Mouse (Mus musculus): ENCODE measurements around the gene Olfr60. TPM values are rescaled to one million over a fixed set of nuclear protein-coding genes. Genes with fewer than 3 reads are reported as not detected.

The Olfr60 gene
- polyA plus RNA-seq (2014; fragmentation: Nextera tagmentation; extraction: Ambion mirVana), result not detected in 2 replicates

DNA sequence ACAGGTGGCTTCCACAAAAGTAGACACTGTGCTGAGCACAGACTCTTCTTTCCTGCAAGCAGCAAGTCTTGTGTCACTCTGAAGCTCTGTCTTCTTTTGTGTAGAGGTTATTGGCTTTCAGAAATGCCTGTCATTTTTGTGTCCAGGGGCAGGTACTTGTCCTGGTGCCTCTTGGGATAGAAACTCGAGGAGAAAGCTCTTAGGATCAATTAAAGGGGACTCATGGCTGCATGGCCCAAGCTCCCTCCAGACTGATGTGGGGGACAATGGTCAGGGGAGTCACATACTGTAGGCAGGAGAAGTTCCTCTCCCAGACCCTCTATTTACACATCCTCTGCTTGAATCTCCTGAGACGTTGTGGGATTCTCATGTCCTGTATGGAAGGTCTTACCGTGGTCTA, at the start of gene Olfr60:
Gene Olfr60 (minus strand): TSS at position 101 of the 400 bp plus-strand sequence.
- no peaks in the 10 kb centered on the region for H3K4me1 ChIP-seq (ENCODE audit: insufficient read depth)
- no peaks in the 10 kb centered on the region for H3K36me3 ChIP-seq (ENCODE audit: insufficient read depth)
- H3K9me3 ChIP-seq (ENCODE audit: low read depth, low read length), result no peaks in the 10 kb centered on the region
- 64% methylated on average over 3 of the region's 3 CpGs for WGBS
- H3K9ac ChIP-seq, result no peak within 1 kb of the TSS
- DNase-seq, result no peak
- no peak within 1 kb of the TSS for H3K4me3 ChIP-seq (ENCODE audit: low read depth, low read length)
- TF ChIP-seq CTCF (IDR thresholded peaks at IDR 0.05; ENCODE audit: low read depth), result no peak
- no peak within 1 kb of the TSS for H3K27ac ChIP-seq (ENCODE audit: low read depth)
- H3K4me2 ChIP-seq, result no peak within 1 kb of the TSS
- H3K27me3 ChIP-seq (ENCODE audit: insufficient read depth, low read length), result no peaks in the 10 kb centered on the region
- no peak for ATAC-seq (ENCODE audit: insufficient read depth)

DNA sequence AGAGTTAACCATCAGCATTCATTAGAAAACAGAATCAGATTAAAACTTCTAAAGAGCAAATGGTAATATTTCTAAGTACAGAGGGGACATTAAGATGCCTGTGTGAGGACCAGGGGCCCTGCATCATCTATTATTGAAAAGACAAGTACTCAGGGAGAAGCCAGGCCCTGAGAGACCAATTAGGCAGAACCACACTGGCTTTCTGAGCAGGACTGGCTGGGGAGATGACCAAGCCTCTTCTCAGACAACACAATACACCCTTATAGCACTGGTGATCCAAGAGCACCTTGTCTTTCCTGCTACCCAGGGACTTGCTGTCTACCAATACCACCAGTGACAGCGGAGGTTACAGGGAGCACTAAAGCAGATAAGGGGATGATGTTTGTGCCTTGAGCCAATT, 41.3 kb upstream of the Olfr60 start, which contains the start of gene Olfr531:
Gene Olfr531 (minus strand): TSS at position 101 of the 400 bp plus-strand sequence.
- WGBS, result 78% methylated on average over 1 of the region's 1 CpGs
- ATAC-seq (ENCODE audit: insufficient read depth) (no peak), DNase-seq (no peak)
- H3K27me3 ChIP-seq (ENCODE audit: insufficient read depth, low read length), result no peaks in the 10 kb centered on the region
- no peak for TF ChIP-seq CTCF (IDR thresholded peaks at IDR 0.05; ENCODE audit: low read depth)
- H3K36me3 ChIP-seq (ENCODE audit: insufficient read depth), result no peaks in the 10 kb centered on the region
- H3K4me1 ChIP-seq (ENCODE audit: insufficient read depth), result no peaks in the 10 kb centered on the region
- H3K4me3 ChIP-seq (ENCODE audit: low read depth, low read length), result no peak within 1 kb of the TSS
- no peak within 1 kb of the TSS for H3K9ac ChIP-seq
- H3K4me2 ChIP-seq, result no peak within 1 kb of the TSS
- no peaks in the 10 kb centered on the region for H3K9me3 ChIP-seq (ENCODE audit: low read depth, low read length)
- no peak within 1 kb of the TSS for H3K27ac ChIP-seq (ENCODE audit: low read depth)

DNA sequence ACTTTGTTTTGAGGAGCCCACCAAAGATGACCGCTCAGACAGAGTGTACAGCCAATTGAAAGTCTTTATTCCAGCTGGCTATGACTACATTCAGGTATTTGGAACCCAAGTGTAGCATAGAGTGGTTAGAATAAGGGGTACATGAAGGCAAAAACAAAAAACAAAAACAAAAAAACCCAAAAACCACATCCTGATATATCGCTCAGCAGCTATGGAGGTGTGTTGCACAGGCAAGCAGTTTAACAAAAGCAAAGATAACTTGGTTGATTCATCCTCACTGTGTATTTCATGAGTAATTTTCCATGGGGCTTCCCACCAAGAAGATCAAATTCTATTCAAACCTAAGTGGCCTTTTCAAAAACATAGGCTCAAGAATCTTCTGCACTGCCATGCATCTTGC, 15.4 kb upstream of the Olfr60 start:
- H3K4me2 ChIP-seq, result no peak overlapping the region
- no peak overlapping the region for H3K9ac ChIP-seq
- no peaks in the 10 kb centered on the region for H3K9me3 ChIP-seq (ENCODE audit: low read depth, low read length)
- no peak for TF ChIP-seq CTCF (IDR thresholded peaks at IDR 0.05; ENCODE audit: low read depth)
- DNase-seq, result no peak
- no peaks in the 10 kb centered on the region for H3K4me1 ChIP-seq (ENCODE audit: insufficient read depth)
- H3K27ac ChIP-seq (ENCODE audit: low read depth), result no peak overlapping the region
- no peaks in the 10 kb centered on the region for H3K36me3 ChIP-seq (ENCODE audit: insufficient read depth)
- no peaks in the 10 kb centered on the region for H3K27me3 ChIP-seq (ENCODE audit: insufficient read depth, low read length)
- WGBS, result 96% methylated on average over 2 of the region's 2 CpGs
- H3K4me3 ChIP-seq (ENCODE audit: low read depth, low read length), result no peak overlapping the region
- ATAC-seq (ENCODE audit: insufficient read depth), result no peak

DNA sequence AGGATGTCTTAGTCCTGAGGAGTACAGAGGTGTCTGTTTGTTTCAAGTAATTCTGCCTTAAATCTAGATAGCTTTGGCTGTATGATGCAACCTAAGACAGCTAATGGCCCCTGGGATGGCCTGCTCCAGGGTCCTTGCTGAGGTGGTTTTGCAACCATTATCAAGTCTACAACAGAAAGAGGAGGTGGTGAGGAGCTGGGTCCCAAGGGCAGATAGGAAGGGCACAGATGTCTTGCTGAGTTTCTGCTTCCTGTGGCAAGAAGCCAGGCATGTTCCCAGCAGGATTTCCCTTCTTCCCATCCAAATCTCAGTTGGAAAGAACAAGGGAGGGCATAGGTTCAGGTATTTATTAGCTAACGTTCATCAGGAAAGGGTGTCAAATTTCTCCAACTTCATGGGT, 14.8 kb upstream of the Olfr60 start, which contains the start of gene Olfr530:
Gene Olfr530 (minus strand): TSS at position 101 of the 400 bp plus-strand sequence.
- no peaks in the 10 kb centered on the region for H3K36me3 ChIP-seq (ENCODE audit: insufficient read depth)
- WGBS, result 38% methylated on average over 1 of the region's 1 CpGs
- H3K4me1 ChIP-seq (ENCODE audit: insufficient read depth), result no peaks in the 10 kb centered on the region
- no peak for ATAC-seq (ENCODE audit: insufficient read depth)
- TF ChIP-seq CTCF (IDR thresholded peaks at IDR 0.05; ENCODE audit: low read depth), result no peak
- no peak within 1 kb of the TSS for H3K4me3 ChIP-seq (ENCODE audit: low read depth, low read length)
- no peaks in the 10 kb centered on the region for H3K9me3 ChIP-seq (ENCODE audit: low read depth, low read length)
- no peak within 1 kb of the TSS for H3K9ac ChIP-seq
- DNase-seq, result no peak
- no peak within 1 kb of the TSS for H3K27ac ChIP-seq (ENCODE audit: low read depth)
- H3K27me3 ChIP-seq (ENCODE audit: insufficient read depth, low read length), result no peaks in the 10 kb centered on the region
- H3K4me2 ChIP-seq, result no peak within 1 kb of the TSS

DNA sequence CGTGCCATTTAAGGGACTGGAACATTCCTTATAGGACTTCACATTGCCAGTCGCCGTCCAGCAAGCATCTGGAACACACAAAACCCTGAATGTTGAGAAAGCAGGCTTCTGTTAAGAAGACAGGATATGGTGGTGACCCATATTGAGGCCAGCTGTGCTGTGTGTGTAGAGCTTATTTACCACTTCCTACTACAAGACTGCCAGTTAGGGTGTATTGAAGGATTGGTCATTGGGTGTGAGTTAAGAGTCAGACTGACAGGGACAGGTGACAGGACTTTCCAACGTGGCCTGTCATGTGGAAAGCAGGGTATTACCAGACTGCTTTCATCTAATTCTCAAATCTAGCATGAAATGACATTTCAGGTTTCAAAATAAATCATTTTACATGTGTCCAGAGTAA, 12.8 kb upstream of the Olfr60 start:
- ATAC-seq (ENCODE audit: insufficient read depth) (no peak), DNase-seq (no peak)
- H3K27ac ChIP-seq (ENCODE audit: low read depth), result no peak overlapping the region
- H3K36me3 ChIP-seq (ENCODE audit: insufficient read depth), result no peaks in the 10 kb centered on the region
- WGBS, result 67% methylated on average over 4 of the region's 4 CpGs
- H3K9me3 ChIP-seq (ENCODE audit: low read depth, low read length), result no peaks in the 10 kb centered on the region
- no peak overlapping the region for H3K4me2 ChIP-seq
- no peaks in the 10 kb centered on the region for H3K27me3 ChIP-seq (ENCODE audit: insufficient read depth, low read length)
- TF ChIP-seq CTCF (IDR thresholded peaks at IDR 0.05; ENCODE audit: low read depth), result no peak
- no peaks in the 10 kb centered on the region for H3K4me1 ChIP-seq (ENCODE audit: insufficient read depth)
- H3K4me3 ChIP-seq (ENCODE audit: low read depth, low read length), result no peak overlapping the region
- no peak overlapping the region for H3K9ac ChIP-seq

DNA sequence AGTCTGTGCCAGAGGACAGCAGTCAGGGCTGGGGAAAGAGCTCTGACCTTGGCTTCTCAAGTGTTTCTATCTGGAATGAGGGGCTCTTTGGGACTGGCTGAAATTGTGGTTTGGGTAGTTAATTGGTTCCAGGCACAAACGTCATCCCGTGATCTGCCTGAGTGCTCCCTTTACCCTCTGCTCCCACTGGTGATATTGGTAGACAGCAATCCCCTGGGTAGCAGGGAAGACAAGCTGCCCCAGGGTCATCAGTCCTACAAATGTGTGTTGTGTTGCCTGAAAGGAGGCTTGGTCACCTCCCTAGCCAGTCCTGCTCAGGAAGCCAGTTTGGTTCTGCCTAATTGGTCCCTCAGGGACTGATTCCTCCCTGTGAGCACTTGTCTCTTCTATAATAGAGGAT, 27.8 kb downstream of the Olfr60 start, which contains the start of gene Olfr527:
Gene Olfr527 (plus strand): TSS at position 301 of the 400 bp plus-strand sequence.
- H3K9me3 ChIP-seq (ENCODE audit: low read depth, low read length), result no peaks in the 10 kb centered on the region
- WGBS, result 79% methylated on average over 2 of the region's 2 CpGs
- H3K9ac ChIP-seq, result no peak within 1 kb of the TSS
- ATAC-seq (ENCODE audit: insufficient read depth), result no peak
- DNase-seq, result no peak
- no peak within 1 kb of the TSS for H3K27ac ChIP-seq (ENCODE audit: low read depth)
- no peak within 1 kb of the TSS for H3K4me3 ChIP-seq (ENCODE audit: low read depth, low read length)
- H3K4me1 ChIP-seq (ENCODE audit: insufficient read depth), result no peaks in the 10 kb centered on the region
- TF ChIP-seq CTCF (IDR thresholded peaks at IDR 0.05; ENCODE audit: low read depth), result no peak
- H3K27me3 ChIP-seq (ENCODE audit: insufficient read depth, low read length), result no peaks in the 10 kb centered on the region
- H3K36me3 ChIP-seq (ENCODE audit: insufficient read depth), result no peaks in the 10 kb centered on the region
- H3K4me2 ChIP-seq, result no peak within 1 kb of the TSS

DNA sequence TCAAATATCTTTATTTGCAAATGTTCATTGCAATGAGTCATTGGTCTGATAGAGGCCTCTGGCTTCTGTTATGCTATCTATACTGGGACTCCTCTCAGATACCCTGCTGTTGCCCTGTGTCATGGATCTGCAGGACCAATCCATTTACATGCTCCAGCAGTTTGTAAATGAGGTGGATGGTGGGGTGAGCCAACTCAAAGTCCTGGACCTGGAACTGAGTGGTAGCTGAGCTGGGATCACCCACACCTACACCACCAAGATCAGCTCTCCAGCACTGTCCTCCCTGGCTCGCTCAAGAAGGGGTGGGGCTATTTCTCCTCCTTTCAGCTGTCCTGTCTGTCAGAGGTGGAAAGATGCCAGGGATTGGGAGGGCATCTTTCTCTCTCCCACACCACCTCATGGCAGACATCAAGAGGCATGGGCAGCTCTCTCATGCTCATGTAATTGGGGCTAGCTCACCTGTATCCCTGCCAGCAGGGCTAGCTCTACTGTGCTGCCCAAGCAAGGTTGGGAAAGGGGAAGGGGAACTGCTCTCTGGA, 31.6 kb downstream of the Olfr60 start:
- Histone ChIP-seq H3K36me3 (ENCODE audit: insufficient read depth) (no peaks in the 10 kb centered on the region), H3K4me2 (no peak overlapping the region), H3K27me3 (ENCODE audit: insufficient read depth, low read length) (no peaks in the 10 kb centered on the region), H3K4me1 (ENCODE audit: insufficient read depth) (no peaks in the 10 kb centered on the region), H3K9ac (no peak overlapping the region), H3K9me3 (ENCODE audit: low read depth, low read length) (no peaks in the 10 kb centered on the region), H3K4me3 (ENCODE audit: low read depth, low read length) (no peak overlapping the region), H3K27ac (ENCODE audit: low read depth) (no peak overlapping the region)
- no peak for DNase-seq
- WGBS, result 35% methylated on average over 1 of the region's 1 CpGs
- ATAC-seq (ENCODE audit: insufficient read depth), result no peak
- no peak for TF ChIP-seq CTCF (IDR thresholded peaks at IDR 0.05; ENCODE audit: low read depth)

Measured in lung, embryonic 14.5 days (tissue).